Mouse (Mus musculus): ENCODE measurements around the gene Map4. TPM values are rescaled to one million over a fixed set of nuclear protein-coding genes. Genes with fewer than 3 reads are reported as not detected.

Gene Map4
- total and polyA plus RNA-seq, 3 experiments: 14.4 to 45.8 (median 28.9) TPM

DNA sequence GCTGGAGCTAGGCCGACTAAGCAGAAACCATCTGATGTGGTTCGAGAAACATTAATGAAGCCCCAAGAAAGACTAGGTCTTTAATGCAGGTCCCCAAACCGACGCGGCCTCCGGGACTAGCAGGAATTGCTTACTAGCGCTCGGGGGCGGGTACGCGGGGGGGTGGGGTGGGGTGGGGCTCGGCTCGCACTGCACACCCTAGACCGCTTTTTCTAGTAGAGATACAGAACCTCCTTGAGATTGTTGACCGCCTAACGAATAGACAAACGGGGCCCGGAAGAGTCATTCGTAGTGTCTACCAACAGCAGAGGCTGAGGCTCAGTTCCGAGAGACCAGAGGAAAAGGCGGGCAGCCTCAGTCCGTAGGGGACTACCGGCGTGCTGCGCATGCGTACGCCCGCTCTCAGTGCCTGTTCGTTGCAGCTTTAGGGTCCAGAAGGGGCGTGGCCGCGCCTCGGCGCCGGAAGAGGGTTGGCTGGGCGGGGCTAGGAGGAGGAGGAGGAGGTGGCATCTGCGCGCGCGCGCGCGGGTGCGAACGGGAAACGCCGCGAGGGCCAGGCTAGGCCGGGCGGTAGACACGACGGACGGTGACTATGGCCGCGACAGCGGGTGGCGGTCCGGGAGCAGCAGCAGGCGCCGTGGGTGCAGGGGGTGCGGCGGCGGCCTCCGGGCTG, 200.4 kb downstream of the Map4 start (continued):
- TF ChIP-seq ZMIZ1 (IDR thresholded peaks at IDR 0.05; ENCODE audit: low read depth, low read length): peak; percentile 58; the same call in 1 of the 2 replicates

DNA sequence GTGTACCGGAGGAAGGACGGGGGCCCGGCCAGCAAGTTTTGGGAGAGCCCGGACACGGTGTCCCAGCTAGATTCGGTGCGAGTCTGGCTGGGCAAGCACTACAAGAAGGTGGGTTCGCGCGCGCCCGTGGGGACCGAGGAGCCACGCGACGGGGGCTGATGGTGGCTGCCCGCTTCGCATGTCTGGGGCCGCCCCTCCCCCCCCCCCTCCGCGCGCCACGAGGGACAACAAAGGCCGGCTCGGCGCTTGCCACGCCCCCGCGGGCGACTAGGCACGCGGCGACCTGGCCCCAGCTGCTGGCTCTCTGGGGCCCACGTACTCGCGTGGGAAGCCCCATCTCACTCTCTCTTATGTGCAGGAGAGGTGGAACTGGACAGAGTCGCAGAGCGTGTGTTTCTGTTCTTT, 200.9 kb downstream of the Map4 start:
- Histone ChIP-seq H3K79me2 (replicated peaks; ENCODE audit: control insufficient read depth, extremely low read depth, insufficient read depth, poor library complexity, severe bottlenecking) (peaks cover 53% of the 10 kb centered on the region), H3K4me1 (ENCODE audit: control insufficient read depth in 1 of 2, insufficient read depth in 2 of 2) (peaks cover 5 to 36% of the 10 kb centered on the region in 2 experiments; a peak in 3 of 4 replicates), H3K4me3 (replicated peaks in 1 of 3; ENCODE audit: low read depth in 2 of 3, low read length in 2 of 3, poor library complexity in 1 of 3) (peak overlapping the region; percentile 90 to 96 (median 96)), H3K27ac (ENCODE audit: insufficient read depth, low read depth) (peak overlapping the region; percentile 67), H3K4me2 (ENCODE audit: insufficient read depth, low read depth, poor library complexity, severe bottlenecking) (peak overlapping the region; percentile 94), H3K27me3 (replicated peaks) (no peaks in the 10 kb centered on the region), H3K9me3 (replicated peaks; ENCODE audit: low read length) (no peaks in the 10 kb centered on the region), H3K36me3 (replicated peaks in 1 of 2; ENCODE audit: control insufficient read depth in 1 of 2, insufficient read depth in 1 of 2, low read length in 1 of 2) (peaks cover 14 to 30% of the 10 kb centered on the region in 2 experiments), H3K9ac (ENCODE audit: insufficient read depth, low read depth) (peak overlapping the region; percentile 96)
- dilution Hi-C loops (cut with MboI; ENCODE audit: extremely low pct_ligation_motif_present, extremely low pct_unique_long_range_greater_than_20kb, low sequenced_read_pairs): no loop called here
- in situ Hi-C loops (cut with MboI; ENCODE audit: low pct_ligation_motif_present, low pct_unique_long_range_greater_than_20kb, low sequenced_read_pairs): no loop called here
- peak; percentile 41 for DNase-seq (ENCODE audit: extremely low read depth)
- peak; percentile 64 for TF ChIP-seq BHLHE40 (IDR thresholded peaks at IDR 0.05; ENCODE audit: low read depth, low read length)
- no peak for TF ChIP-seq CHD2 (IDR thresholded peaks at IDR 0.05; ENCODE audit: low read length)
- peak; percentile 72 for TF ChIP-seq SIN3A (IDR thresholded peaks at IDR 0.05; ENCODE audit: low read length)
- no peak for TF ChIP-seq USF2 (conservative IDR thresholded peaks at IDR 0.05; ENCODE audit: low read depth, low read length)
- TF ChIP-seq MXI1 (IDR thresholded peaks at IDR 0.05; ENCODE audit: low read depth, low read length): peak; percentile 66
- 0 out of 2 replicates have a peak, but pooled peaks have one; percentile 47 for TF ChIP-seq MYC (IDR thresholded peaks at IDR 0.05; ENCODE audit: low read depth, low read length)
- TF ChIP-seq EP300 (IDR thresholded peaks at IDR 0.05; ENCODE audit: low read length): no peak

DNA sequence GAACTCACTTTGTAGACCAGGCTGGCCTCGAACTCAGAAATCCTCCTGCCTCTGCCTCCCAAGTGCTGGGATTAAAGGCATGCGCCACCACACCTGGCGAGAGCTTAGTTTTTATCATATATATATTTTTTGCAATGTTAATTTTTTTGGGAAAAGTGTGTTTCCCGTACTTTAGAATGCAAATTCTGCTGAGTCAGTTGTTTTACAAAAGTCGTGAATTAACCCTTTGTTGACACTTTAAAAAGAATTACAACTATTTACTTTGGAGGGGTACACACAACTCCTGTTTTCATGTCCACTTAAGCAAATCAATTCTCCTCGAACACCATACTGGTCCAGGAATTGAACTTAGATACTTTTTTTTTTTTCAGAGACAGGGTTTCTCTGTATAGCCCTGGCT, 201.7 kb downstream of the Map4 start:
- H3K27ac ChIP-seq (ENCODE audit: insufficient read depth, low read depth): no peak overlapping the region
- H3K27me3 ChIP-seq (replicated peaks): no peaks in the 10 kb centered on the region
- H3K9me3 ChIP-seq (replicated peaks; ENCODE audit: low read length): no peaks in the 10 kb centered on the region
- peak overlapping the region; percentile 90 to 96 (median 96) for H3K4me3 ChIP-seq (replicated peaks in 1 of 3; ENCODE audit: low read depth in 2 of 3, low read length in 2 of 3, poor library complexity in 1 of 3)
- dilution Hi-C loops (cut with MboI; ENCODE audit: extremely low pct_ligation_motif_present, extremely low pct_unique_long_range_greater_than_20kb, low sequenced_read_pairs): no loop called here
- H3K4me1 ChIP-seq (ENCODE audit: control insufficient read depth in 1 of 2, insufficient read depth in 2 of 2): peaks cover 5 to 36% of the 10 kb centered on the region in 2 experiments; a peak in 3 of 4 replicates
- no peak for DNase-seq (ENCODE audit: extremely low read depth)
- in situ Hi-C loops (cut with MboI; ENCODE audit: low pct_ligation_motif_present, low pct_unique_long_range_greater_than_20kb, low sequenced_read_pairs): no loop called here
- peak overlapping the region; percentile 96 for H3K9ac ChIP-seq (ENCODE audit: insufficient read depth, low read depth)
- TF ChIP-seq POLR2AphosphoS2 (IDR thresholded peaks at IDR 0.05; ENCODE audit: low read depth, low read length): no peak
- TF ChIP-seq MAFK (IDR thresholded peaks at IDR 0.05; ENCODE audit: insufficient replicate concordance, low read length): peak; percentile 99
- peaks cover 14 to 34% of the 10 kb centered on the region in 2 experiments for H3K36me3 ChIP-seq (replicated peaks in 1 of 2; ENCODE audit: control insufficient read depth in 1 of 2, insufficient read depth in 1 of 2, low read length in 1 of 2)
- H3K4me2 ChIP-seq (ENCODE audit: insufficient read depth, low read depth, poor library complexity, severe bottlenecking): peak overlapping the region; percentile 94
- H3K79me2 ChIP-seq (replicated peaks; ENCODE audit: control insufficient read depth, extremely low read depth, insufficient read depth, poor library complexity, severe bottlenecking): peaks cover 58% of the 10 kb centered on the region

Other genes with a start within 250 kb of the Map4 start
- not detected in 2 replicates for gene Fbxw18, start 228.8 kb upstream of the Map4 start, total RNA-seq (2012; rRNA removed)
- gene Fbxw18, start 228.8 kb upstream of the Map4 start, total RNA-seq (2014; rRNA removed): not detected in 2 replicates
- not detected in 2 replicates for gene Fbxw18, start 228.8 kb upstream of the Map4 start, polyA plus RNA-seq (2012; ENCODE audit: insufficient read length, low read depth)
- not detected in 2 replicates for gene Fbxw26, start 185.4 kb upstream of the Map4 start, total RNA-seq (2012; rRNA removed)
- gene Fbxw26, start 185.4 kb upstream of the Map4 start, total RNA-seq (2014; rRNA removed): not detected in 2 replicates
- not detected in 2 replicates for gene Fbxw26, start 185.4 kb upstream of the Map4 start, polyA plus RNA-seq (2012; ENCODE audit: insufficient read length, low read depth)
- gene Fbxw27, start 140.8 kb upstream of the Map4 start, total RNA-seq (2012; rRNA removed): not detected in 2 replicates
- gene Fbxw27, start 140.8 kb upstream of the Map4 start, total RNA-seq (2014; rRNA removed): not detected in 2 replicates
- gene Fbxw27, start 140.8 kb upstream of the Map4 start, polyA plus RNA-seq (2012; ENCODE audit: insufficient read length, low read depth): not detected in 2 replicates
- gene Spink8, start 119.2 kb upstream of the Map4 start, total RNA-seq (2012; rRNA removed): not detected in 2 replicates
- gene Spink8, start 119.2 kb upstream of the Map4 start, total RNA-seq (2014; rRNA removed): not detected in 2 replicates
- gene Spink8, start 119.2 kb upstream of the Map4 start, polyA plus RNA-seq (2012; ENCODE audit: insufficient read length, low read depth): not detected in 2 replicates
- 73.1 and 94.1 TPM in 2 replicates for gene Nme6, start 98.7 kb upstream of the Map4 start, total RNA-seq (2012; rRNA removed)
- 98.9 and 110 TPM in 2 replicates for gene Nme6, start 98.7 kb upstream of the Map4 start, total RNA-seq (2014; rRNA removed)
- 65.0 and 76.2 TPM in 2 replicates for gene Nme6, start 98.7 kb upstream of the Map4 start, polyA plus RNA-seq (2012; ENCODE audit: insufficient read length, low read depth)
- gene Camp, start 81.8 kb upstream of the Map4 start, total RNA-seq (2012; rRNA removed): not detected in 2 replicates
- gene Camp, start 81.8 kb upstream of the Map4 start, total RNA-seq (2014; rRNA removed): not detected in 2 replicates
- not detected in 2 replicates for gene Camp, start 81.8 kb upstream of the Map4 start, polyA plus RNA-seq (2012; ENCODE audit: insufficient read length, low read depth)
- 32.4 and 54.6 TPM in 2 replicates for gene Cdc25a, start 55.9 kb upstream of the Map4 start, total RNA-seq (2012; rRNA removed)
- 32.2 and 32.6 TPM in 2 replicates for gene Cdc25a, start 55.9 kb upstream of the Map4 start, total RNA-seq (2014; rRNA removed)
- 74.9 TPM in 2 replicates for gene Cdc25a, start 55.9 kb upstream of the Map4 start, polyA plus RNA-seq (2012; ENCODE audit: insufficient read length, low read depth)
- 41.3 and 44.2 TPM in 2 replicates for gene Smarcc1, start 186.2 kb downstream of the Map4 start, total RNA-seq (2012; rRNA removed)
- 26.8 and 30.4 TPM in 2 replicates for gene Smarcc1, start 186.2 kb downstream of the Map4 start, total RNA-seq (2014; rRNA removed)
- gene Smarcc1, start 186.2 kb downstream of the Map4 start, polyA plus RNA-seq (2012; ENCODE audit: insufficient read length, low read depth): 89.9 and 97.0 TPM in 2 replicates
- gene Dhx30, start 186.4 kb downstream of the Map4 start, total RNA-seq (2012; rRNA removed): 129 and 142 TPM in 2 replicates
- 64.7 and 68.8 TPM in 2 replicates for gene Dhx30, start 186.4 kb downstream of the Map4 start, total RNA-seq (2014; rRNA removed)
- gene Dhx30, start 186.4 kb downstream of the Map4 start, polyA plus RNA-seq (2012; ENCODE audit: insufficient read length, low read depth): 99.3 and 102 TPM in 2 replicates

All from CH12.LX (cell line).